Mouse (Mus musculus) heart, postnatal 0 days (tissue): ENCODE data around the gene Sh3gl1.

Source experiments
- CTCF ChIP-seq: IDR thresholded peaks from 2 replicates; pipeline ENCODE4 v1.5.1; 2016; ENCODE audit warnings: antibody characterized with exemption, control low read depth, low read depth
- EP300 ChIP-seq: IDR thresholded peaks from 2 replicates; pipeline ENCODE4 v1.6.1; 2016; ENCODE audit warnings: antibody characterized with exemption, low read depth

DNA sequence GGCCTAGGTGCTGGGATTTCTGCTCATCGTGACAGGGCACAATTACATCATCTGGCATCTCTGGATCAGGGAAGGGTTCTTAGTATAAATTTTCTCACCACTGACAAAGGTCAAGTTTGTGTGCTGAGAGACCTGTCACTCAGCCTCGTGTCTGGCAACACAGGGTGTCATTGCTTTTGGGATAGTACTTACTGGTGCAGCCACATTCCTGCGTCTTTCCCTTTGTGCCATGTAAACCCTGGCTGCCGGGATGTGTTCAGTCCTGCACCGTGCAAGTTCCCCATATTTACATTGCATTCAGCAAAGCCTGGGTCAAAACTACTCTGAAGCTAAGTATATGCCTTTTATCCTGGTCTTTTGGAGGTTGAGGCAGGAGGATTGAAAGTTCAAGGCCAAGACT lies 14.9 kb upstream of the Sh3gl1 start:
- TF ChIP-seq CTCF (no peak), EP300 (no peak)
